Mouse (Mus musculus): ENCODE data around the gene Olfr340. TPM values are rescaled to one million over a fixed set of nuclear protein-coding genes. Genes with fewer than 3 reads are reported as not detected.

The Olfr340 gene
- polyA plus RNA-seq (2012; rRNA removed), result not detected in 2 replicates

GRCm38 (mm10) chr2:36452287-36452686, at the start of gene Olfr340:
Gene Olfr340, plus strand, starts transcription at chr2:36452587.

GRCm38 (mm10) chr2:36418647-36419046, 33.7 kb upstream of the Olfr340 start, which contains the start of gene Olfr339:
Gene Olfr339, plus strand, starts transcription at chr2:36418947.

GRCm38 (mm10) chr2:36482368-36482767, 30.0 kb downstream of the Olfr340 start, which contains the start of gene Olfr341:
Gene Olfr341, minus strand, starts transcription at chr2:36482468.

Other genes starting within 250 kb of the Olfr340 start
- 14.9 and 17.9 TPM in 2 replicates for gene Ptgs1, start 222.2 kb upstream of the Olfr340 start, polyA plus RNA-seq (2012; rRNA removed)
- gene Olfr338, start 79.1 kb upstream of the Olfr340 start, polyA plus RNA-seq (2012; rRNA removed), result not detected in 2 replicates
- gene Olfr339, start 33.6 kb upstream of the Olfr340 start, polyA plus RNA-seq (2012; rRNA removed), result not detected in 2 replicates
- not detected in 2 replicates for gene Olfr341, start 29.9 kb downstream of the Olfr340 start, polyA plus RNA-seq (2012; rRNA removed)
- not detected in 2 replicates for gene Olfr342, start 72.4 kb downstream of the Olfr340 start, polyA plus RNA-seq (2012; rRNA removed)
- not detected in 2 replicates for gene Olfr344, start 114.1 kb downstream of the Olfr340 start, polyA plus RNA-seq (2012; rRNA removed)
- not detected in 2 replicates for gene Olfr345, start 187.5 kb downstream of the Olfr340 start, polyA plus RNA-seq (2012; rRNA removed)
- not detected in 2 replicates for gene Olfr346, start 233.2 kb downstream of the Olfr340 start, polyA plus RNA-seq (2012; rRNA removed)

Measured in ovary, adult 2 months (tissue).